Mouse (Mus musculus): ENCODE measurements around the gene Oxct1. TPM values are rescaled to one million over a fixed set of nuclear protein-coding genes. Genes with fewer than 3 reads are reported as not detected.

Gene Oxct1
- total and polyA plus RNA-seq, 2 experiments = 1.7 to 6.4 TPM

GRCm38 (mm10) chr15:4197913-4198312 is 171.7 kb downstream of the Oxct1 start:
- Histone ChIP-seq H3K36me3 (ENCODE audit: control insufficient read depth, insufficient read depth, low read length) (no peaks in the 10 kb centered on the region), H3K4me3 (ENCODE audit: insufficient read depth, low read depth, low read length) (no peak overlapping the region), H3K27ac (replicated peaks; ENCODE audit: insufficient read depth, low read depth, low read length) (no peak overlapping the region), H3K4me1 (ENCODE audit: control insufficient read depth, insufficient read depth, low read length) (no peaks in the 10 kb centered on the region), H3K79me2 (ENCODE audit: control insufficient read depth, insufficient read depth, low read length) (no peaks in the 10 kb centered on the region), H3K9ac (ENCODE audit: low read depth, low read length) (no peak overlapping the region), H3K27me3 (ENCODE audit: control insufficient read depth, insufficient read depth, low read length) (no peaks in the 10 kb centered on the region)
- DNase-seq (ENCODE audit: extremely low read depth, low read depth, low spot score) = no peak
- TF ChIP-seq CTCF (IDR thresholded peaks at IDR 0.05; ENCODE audit: low read depth, low read length) (no peak), POLR2A (IDR thresholded peaks at IDR 0.05; ENCODE audit: extremely low read depth, insufficient read depth, low read length) (no peak)

Other genes with a start within 250 kb of the Oxct1 start
- 18.0 and 21.1 TPM in 2 replicates for gene Fbxo4, start 46.8 kb upstream of the Oxct1 start, total RNA-seq (2014; rRNA removed)
- 7.3 and 8.3 TPM in 2 replicates for gene Fbxo4, start 46.8 kb upstream of the Oxct1 start, polyA plus RNA-seq (2012; rRNA removed)
- gene AW549877, start 30.6 kb upstream of the Oxct1 start, total RNA-seq (2014; rRNA removed) = 20.3 and 20.9 TPM in 2 replicates
- 5.5 and 5.8 TPM in 2 replicates for gene AW549877, start 30.6 kb upstream of the Oxct1 start, polyA plus RNA-seq (2012; rRNA removed)

Measured in liver, adult 2 months (tissue).